Mouse (Mus musculus): ENCODE results near the gene Acaca. TPM values are rescaled to one million over a fixed set of nuclear protein-coding genes. Genes with fewer than 3 reads are reported as not detected.

Acaca gene
- polyA plus RNA-seq, 1 experiment from 2014 or later = 26.4 TPM

- H3K4me3 ChIP-seq = no peak overlapping the region
- no peak overlapping the region for H3K27ac ChIP-seq
- H3K4me2 ChIP-seq (replicated peaks) = no peak overlapping the region
- WGBS = 87% methylated on average over 16 of the region's 16 CpGs
- no peaks in the 10 kb centered on the region for H3K9me3 ChIP-seq
- no peaks in the 10 kb centered on the region for H3K27me3 ChIP-seq
- H3K36me3 ChIP-seq = peaks cover 2% of the 10 kb centered on the region; the same call in 1 of the 2 replicates
- no peak overlapping the region for H3K9ac ChIP-seq
- ATAC-seq (ENCODE audit: insufficient number of reproducible peaks, insufficient read depth, low FRiP score, low TSS enrichment) = no peak
- 0 out of 2 replicates have a peak, but pooled peaks cover 4% of the 10 kb centered on the region for H3K4me1 ChIP-seq
Observed at GRCm38 (mm10) chr11:84348843-84349825, 219.7 kb downstream of the Acaca start.

DNA sequence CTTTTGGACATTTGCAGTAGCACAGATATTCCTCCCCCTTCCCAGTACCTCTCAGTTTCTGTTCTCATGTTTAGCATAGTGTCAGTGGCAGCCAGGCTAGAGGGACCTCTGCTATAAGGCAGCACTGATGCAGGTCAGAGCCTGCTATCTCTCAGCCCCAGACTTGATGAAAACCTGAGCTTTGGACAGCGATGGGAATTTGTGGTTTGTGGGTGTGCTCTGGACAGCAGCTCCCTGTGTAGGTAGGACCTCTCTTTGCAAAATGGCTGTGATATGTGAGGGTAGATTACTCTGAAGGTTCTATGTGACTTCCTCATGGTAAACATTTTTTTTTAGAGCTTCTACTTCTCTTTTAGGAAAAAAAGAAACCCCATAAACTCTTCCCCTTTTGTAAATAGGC, 221.7 kb downstream of the Acaca start:
- H3K4me3 ChIP-seq = no peak overlapping the region
- H3K36me3 ChIP-seq = no peaks in the 10 kb centered on the region
- no peaks in the 10 kb centered on the region for H3K4me1 ChIP-seq
- ATAC-seq (ENCODE audit: insufficient number of reproducible peaks, insufficient read depth, low FRiP score, low TSS enrichment) = no peak
- no peak overlapping the region for H3K4me2 ChIP-seq (replicated peaks)
- no peak overlapping the region for H3K9ac ChIP-seq
- no peak overlapping the region for H3K27ac ChIP-seq
- no peaks in the 10 kb centered on the region for H3K27me3 ChIP-seq
- 92% methylated on average over 1 of the region's 1 CpGs for WGBS
- no peaks in the 10 kb centered on the region for H3K9me3 ChIP-seq

DNA sequence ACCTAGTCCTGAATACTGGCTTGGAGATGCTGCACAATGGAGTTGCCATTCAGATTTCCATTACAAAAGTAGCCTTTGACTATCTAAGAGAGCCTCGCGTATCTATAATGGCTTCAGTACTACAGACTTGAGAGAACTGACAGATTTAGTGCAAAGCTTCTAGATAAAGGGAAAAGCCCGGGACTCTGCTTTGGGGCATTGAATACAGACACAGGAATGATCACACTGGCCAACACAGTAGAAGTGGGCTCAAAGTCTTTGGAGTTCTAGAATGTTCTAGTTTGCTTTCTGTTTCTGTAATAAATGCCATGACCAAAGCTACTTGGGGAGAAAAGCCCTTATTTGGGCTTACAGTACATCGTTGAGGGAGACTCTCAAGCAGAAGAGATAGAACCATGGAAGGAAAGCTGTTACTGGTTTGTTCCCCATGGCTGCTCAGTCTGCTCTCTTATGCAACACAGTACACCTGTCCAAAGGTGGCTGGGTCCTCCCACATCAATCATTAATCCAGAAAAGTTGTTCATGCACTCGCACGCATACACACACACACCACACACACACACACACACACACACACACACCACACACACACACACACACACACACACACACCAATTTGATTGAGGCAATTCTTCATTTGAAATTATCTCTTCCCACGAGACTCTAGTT, 223.7 kb downstream of the Acaca start:
- Histone ChIP-seq H3K9me3 (no peaks in the 10 kb centered on the region), H3K9ac (no peak overlapping the region), H3K36me3 (no peaks in the 10 kb centered on the region), H3K4me2 (replicated peaks) (no peak overlapping the region), H3K4me1 (no peaks in the 10 kb centered on the region), H3K27me3 (no peaks in the 10 kb centered on the region), H3K27ac (no peak overlapping the region), H3K4me3 (no peak overlapping the region)
- ATAC-seq (ENCODE audit: insufficient number of reproducible peaks, insufficient read depth, low FRiP score, low TSS enrichment) = no peak
- 90% methylated on average over 7 of the region's 7 CpGs for WGBS

- no peak for ATAC-seq (ENCODE audit: insufficient number of reproducible peaks, insufficient read depth, low FRiP score, low TSS enrichment)
- 88% methylated on average over 3 of the region's 3 CpGs for WGBS
- Histone ChIP-seq H3K9ac (no peak overlapping the region), H3K4me3 (no peak overlapping the region), H3K27ac (no peak overlapping the region), H3K27me3 (no peaks in the 10 kb centered on the region), H3K4me2 (replicated peaks) (no peak overlapping the region), H3K36me3 (no peaks in the 10 kb centered on the region), H3K4me1 (no peaks in the 10 kb centered on the region), H3K9me3 (no peaks in the 10 kb centered on the region)
Observed at GRCm38 (mm10) chr11:84357304-84357703, 227.8 kb downstream of the Acaca start.

DNA sequence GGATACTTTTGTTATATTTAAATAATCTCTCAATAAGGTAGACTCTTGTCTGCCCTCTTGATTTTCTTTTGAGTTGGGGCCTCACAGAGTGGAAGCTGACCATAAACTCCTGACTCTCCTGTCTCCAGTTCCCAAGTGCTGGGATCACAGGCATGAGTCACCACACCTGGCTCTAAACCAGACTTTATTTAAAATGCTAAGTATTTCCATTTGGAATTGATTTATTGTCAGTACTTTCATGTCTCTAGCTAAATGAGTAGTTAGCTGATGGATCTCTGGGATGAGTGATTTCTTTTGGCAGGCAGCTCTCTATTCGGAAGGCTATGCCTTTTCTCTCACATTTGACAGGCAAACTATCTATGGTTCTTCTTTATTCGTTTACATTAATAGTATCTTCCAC, 228.3 kb downstream of the Acaca start:
- no peak overlapping the region for H3K9ac ChIP-seq
- 75% methylated on average over 2 of the region's 2 CpGs for WGBS
- no peaks in the 10 kb centered on the region for H3K36me3 ChIP-seq
- H3K9me3 ChIP-seq = no peaks in the 10 kb centered on the region
- no peaks in the 10 kb centered on the region for H3K27me3 ChIP-seq
- H3K27ac ChIP-seq = no peak overlapping the region
- no peaks in the 10 kb centered on the region for H3K4me1 ChIP-seq
- H3K4me2 ChIP-seq (replicated peaks) = no peak overlapping the region
- no peak overlapping the region for H3K4me3 ChIP-seq
- no peak for ATAC-seq (ENCODE audit: insufficient number of reproducible peaks, insufficient read depth, low FRiP score, low TSS enrichment)

GRCm38 (mm10) chr11:84361551-84361950, 232.1 kb downstream of the Acaca start:
- Histone ChIP-seq H3K9ac (no peak overlapping the region), H3K4me3 (no peak overlapping the region), H3K4me2 (replicated peaks) (no peak overlapping the region), H3K36me3 (peaks cover 15% of the 10 kb centered on the region; the same call in 1 of the 2 replicates), H3K27ac (no peak overlapping the region), H3K27me3 (no peaks in the 10 kb centered on the region), H3K4me1 (no peaks in the 10 kb centered on the region), H3K9me3 (no peaks in the 10 kb centered on the region)
- 91% methylated on average over 5 of the region's 5 CpGs for WGBS
- no peak for ATAC-seq (ENCODE audit: insufficient number of reproducible peaks, insufficient read depth, low FRiP score, low TSS enrichment)

DNA sequence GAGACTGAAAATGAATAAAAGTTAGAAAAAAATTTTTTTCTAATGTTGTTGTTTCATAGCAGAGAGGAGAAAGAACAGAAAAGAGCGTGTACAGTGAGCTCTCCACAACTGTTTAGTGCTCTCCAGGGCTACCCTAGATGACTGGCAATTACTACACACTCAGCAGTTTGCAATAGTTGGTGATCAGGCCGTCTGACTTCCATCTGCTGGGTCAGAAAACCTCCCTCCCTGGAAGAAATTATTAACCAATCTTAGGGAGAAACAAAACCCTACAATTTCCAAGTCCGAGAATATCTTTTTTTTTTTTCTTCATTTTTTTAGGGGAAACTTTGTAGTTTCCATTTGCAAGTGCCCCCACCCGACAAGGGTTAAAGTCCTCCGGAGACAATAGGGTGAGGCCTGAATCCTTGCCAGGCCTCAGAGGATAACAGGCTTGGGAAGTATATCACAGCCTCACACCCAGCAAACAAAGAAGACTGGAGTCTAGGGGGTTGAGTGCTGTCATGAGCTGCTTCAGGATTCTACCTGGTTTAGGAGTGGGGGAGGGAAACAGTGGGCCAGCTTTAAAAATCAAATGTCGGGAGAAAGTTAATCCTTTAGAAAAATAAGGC, 233.3 kb downstream of the Acaca start:
- 60% methylated on average over 6 of the region's 6 CpGs for WGBS
- Histone ChIP-seq H3K36me3 (peaks cover 15% of the 10 kb centered on the region; the same call in 1 of the 2 replicates), H3K4me2 (replicated peaks) (no peak overlapping the region), H3K27ac (0 out of 2 replicates have a peak overlapping the region, but pooled peaks have one; percentile 50), H3K4me1 (no peaks in the 10 kb centered on the region), H3K27me3 (no peaks in the 10 kb centered on the region), H3K4me3 (no peak overlapping the region), H3K9ac (no peak overlapping the region), H3K9me3 (no peaks in the 10 kb centered on the region)
- no peak for ATAC-seq (ENCODE audit: insufficient number of reproducible peaks, insufficient read depth, low FRiP score, low TSS enrichment)

DNA sequence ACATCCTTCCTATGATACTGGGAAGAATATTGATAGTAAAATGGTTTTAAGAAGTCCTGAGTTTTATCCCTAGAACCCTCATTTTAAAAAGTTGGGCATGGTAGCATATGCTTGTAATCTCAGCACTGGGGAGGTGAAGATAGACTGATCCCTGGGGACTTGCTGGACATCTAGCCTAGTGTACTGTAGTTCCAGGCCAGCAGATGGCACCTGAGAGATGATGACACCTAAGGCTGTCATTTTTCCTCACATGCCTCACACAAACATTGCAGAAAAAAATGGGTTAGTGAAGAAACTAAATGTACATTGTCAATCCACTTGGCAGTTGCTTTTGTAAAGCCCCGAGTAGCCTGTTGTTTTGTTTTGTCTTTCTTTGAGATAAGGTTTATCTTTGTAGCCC, 235.8 kb downstream of the Acaca start:
- no peak overlapping the region for H3K4me2 ChIP-seq (replicated peaks)
- no peak overlapping the region for H3K27ac ChIP-seq
- no peaks in the 10 kb centered on the region for H3K27me3 ChIP-seq
- H3K4me1 ChIP-seq = no peaks in the 10 kb centered on the region
- H3K9ac ChIP-seq = no peak overlapping the region
- no peaks in the 10 kb centered on the region for H3K9me3 ChIP-seq
- no peak overlapping the region for H3K4me3 ChIP-seq
- peaks cover 15% of the 10 kb centered on the region; the same call in 1 of the 2 replicates for H3K36me3 ChIP-seq
- 80% methylated on average over 1 of the region's 1 CpGs for WGBS
- ATAC-seq (ENCODE audit: insufficient number of reproducible peaks, insufficient read depth, low FRiP score, low TSS enrichment) = no peak

GRCm38 (mm10) chr11:84368902-84369301, 239.4 kb downstream of the Acaca start:
- no peak for ATAC-seq (ENCODE audit: insufficient number of reproducible peaks, insufficient read depth, low FRiP score, low TSS enrichment)
- Histone ChIP-seq H3K27me3 (no peaks in the 10 kb centered on the region), H3K9me3 (no peaks in the 10 kb centered on the region), H3K4me1 (no peaks in the 10 kb centered on the region), H3K9ac (no peak overlapping the region), H3K27ac (no peak overlapping the region), H3K36me3 (peaks cover 22% of the 10 kb centered on the region), H3K4me2 (replicated peaks) (no peak overlapping the region), H3K4me3 (no peak overlapping the region)
- WGBS = 63% methylated on average over 2 of the region's 2 CpGs

GRCm38 (mm10) chr11:84373122-84373521, 243.7 kb downstream of the Acaca start:
- no peaks in the 10 kb centered on the region for H3K9me3 ChIP-seq
- WGBS = 84% methylated on average over 4 of the region's 4 CpGs
- no peak for ATAC-seq (ENCODE audit: insufficient number of reproducible peaks, insufficient read depth, low FRiP score, low TSS enrichment)
- H3K9ac ChIP-seq = no peak overlapping the region
- H3K27me3 ChIP-seq = no peaks in the 10 kb centered on the region
- H3K4me1 ChIP-seq = no peaks in the 10 kb centered on the region
- H3K4me2 ChIP-seq (replicated peaks) = no peak overlapping the region
- H3K27ac ChIP-seq = no peak overlapping the region
- H3K36me3 ChIP-seq = peaks cover 14% of the 10 kb centered on the region
- no peak overlapping the region for H3K4me3 ChIP-seq

- H3K9ac ChIP-seq = no peak overlapping the region
- peaks cover 17% of the 10 kb centered on the region for H3K36me3 ChIP-seq
- H3K4me2 ChIP-seq (replicated peaks) = no peak overlapping the region
- H3K27me3 ChIP-seq = no peaks in the 10 kb centered on the region
- ATAC-seq (ENCODE audit: insufficient number of reproducible peaks, insufficient read depth, low FRiP score, low TSS enrichment) = no peak
- no peaks in the 10 kb centered on the region for H3K9me3 ChIP-seq
- H3K27ac ChIP-seq = no peak overlapping the region
- H3K4me1 ChIP-seq = no peaks in the 10 kb centered on the region
- no peak overlapping the region for H3K4me3 ChIP-seq
- WGBS = 48% methylated on average over 3 of the region's 3 CpGs
Observed at GRCm38 (mm10) chr11:84375951-84376496, 246.6 kb downstream of the Acaca start.

Measured in embryonic facial prominence, embryonic 12.5 days (tissue).